Comparison of ENCODE assay signal across 9 mouse cellular contexts in genomic region chr17:87444763-87445162, GRCm38 (mm10). TPM values are rescaled to one million over a fixed set of nuclear protein-coding genes. Genes with fewer than 3 reads are reported as not detected.
A peak's percentile ranks its signal among the peaks of the same experiment; 100 is the strongest.
DNase-seq lines count a peak whose midpoint lies in the region; ATAC-seq lines count a peak whose summit lies in the region.
"Had no signal": no experiment of that assay in that cellular context is flagged by ENCODE, and none has a peak within 500 bp of the region (broad histone marks: within the 10 kb centered on the region; RNA-seq: fewer than 3 reads in every experiment).

No protein-coding gene starts in this region.

- peaks cover 6% of the 10 kb centered on the region; the same call in 1 of the 2 replicates for H3K36me3 ChIP-seq in heart, embryonic 16.5 days (ENCODE audit: control insufficient read depth, insufficient read depth)
- peaks cover 43% of the 10 kb centered on the region for H3K36me3 ChIP-seq in embryonic facial prominence, embryonic 10.5 days (replicated peaks)
- no peaks in the 10 kb centered on the region; the same call in 1 of the 2 replicates for H3K36me3 ChIP-seq in hindbrain, embryonic 16.5 days (ENCODE audit: control insufficient read depth, insufficient read depth, low read length)
- H3K36me3 ChIP-seq in midbrain, embryonic 14.5 days (ENCODE audit: control insufficient read depth, insufficient read depth, low read length) = 0 out of 2 replicates have a peak, but pooled peaks cover 3% of the 10 kb centered on the region

- ATAC-seq in heart, embryonic 16.5 days (replicated peaks; ENCODE audit: extremely low read depth, insufficient read depth, low FRiP score) = no peak
- no peak for ATAC-seq in hindbrain, embryonic 16.5 days
- ATAC-seq in midbrain, embryonic 14.5 days (ENCODE audit: low FRiP score, low TSS enrichment) = no peak

- 32% methylated on average over 4 of the region's 4 CpGs for WGBS in heart, embryonic 16.5 days
- whole genome bisulfite sequencing in embryonic facial prominence, embryonic 10.5 days = 61% methylated on average over 4 of the region's 4 CpGs
- WGBS in hindbrain, embryonic 16.5 days = 41% methylated on average over 4 of the region's 4 CpGs
- WGBS in midbrain, embryonic 14.5 days = 49% methylated on average over 4 of the region's 4 CpGs

- intact Hi-C loops in heart, postnatal 36 days (cut with DNase I) = loop anchor here (1.0 to 5.0 kb wide), 2 partner anchors 67 to 86 kb away; no protein-coding TSS in a partner anchor

- no peaks in the 10 kb centered on the region for H3K27me3 ChIP-seq in heart, embryonic 16.5 days (ENCODE audit: control insufficient read depth, insufficient read depth, low read length)
- 0 out of 2 replicates have a peak, but pooled peaks cover 6% of the 10 kb centered on the region for H3K27me3 ChIP-seq in embryonic facial prominence, embryonic 10.5 days (replicated peaks; ENCODE audit: low read depth, poor library complexity, severe bottlenecking)
- H3K27me3 ChIP-seq in hindbrain, embryonic 16.5 days (replicated peaks; ENCODE audit: control insufficient read depth, insufficient read depth, low read length) = no peaks in the 10 kb centered on the region
- H3K27me3 ChIP-seq in midbrain, embryonic 14.5 days (ENCODE audit: control insufficient read depth, insufficient read depth, low read length) = no peaks in the 10 kb centered on the region

- peak overlapping the region; percentile 60 for H3K4me2 ChIP-seq in heart, embryonic 16.5 days (ENCODE audit: low read depth, low read length)
- peak overlapping the region; percentile 81 for H3K4me2 ChIP-seq in hindbrain, embryonic 16.5 days (ENCODE audit: low read length)
- H3K4me2 ChIP-seq in midbrain, embryonic 14.5 days (ENCODE audit: low read length) = peak overlapping the region; percentile 89

- H3K27ac ChIP-seq in heart, embryonic 16.5 days (ENCODE audit: low read length) = no peak overlapping the region
- no peak overlapping the region for H3K27ac ChIP-seq in embryonic facial prominence, embryonic 10.5 days (replicated peaks)
- H3K27ac ChIP-seq in hindbrain, embryonic 16.5 days (ENCODE audit: low read depth, low read length) = no peak overlapping the region
- no peak overlapping the region for H3K27ac ChIP-seq in midbrain, embryonic 14.5 days (replicated peaks; ENCODE audit: low read depth, low read length)

- peak overlapping the region; percentile 54; the same call in 1 of the 2 replicates for H3K9ac ChIP-seq in heart, embryonic 16.5 days (ENCODE audit: low read length)
- H3K9ac ChIP-seq in hindbrain, embryonic 16.5 days (ENCODE audit: low read depth, low read length) = peak overlapping the region; percentile 47; the same call in 1 of the 2 replicates
- peak overlapping the region; percentile 21; the same call in 1 of the 2 replicates for H3K9ac ChIP-seq in midbrain, embryonic 14.5 days (replicated peaks; ENCODE audit: low read length)

- peaks cover 32% of the 10 kb centered on the region for H3K4me1 ChIP-seq in heart, embryonic 16.5 days (ENCODE audit: control insufficient read depth, insufficient read depth, low read length)
- peaks cover 47% of the 10 kb centered on the region for H3K4me1 ChIP-seq in embryonic facial prominence, embryonic 10.5 days
- H3K4me1 ChIP-seq in hindbrain, embryonic 16.5 days (ENCODE audit: control insufficient read depth, insufficient read depth, low read depth, low read length) = peaks cover 45% of the 10 kb centered on the region
- peaks cover 44% of the 10 kb centered on the region for H3K4me1 ChIP-seq in midbrain, embryonic 14.5 days (ENCODE audit: control insufficient read depth, insufficient read depth, low read length)

- DNase-seq in heart, postnatal 36 days = no peak
- no peak for DNase-seq in embryonic facial prominence, embryonic 10.5 days (ENCODE audit: low spot score)
- DNase-seq in midbrain, embryonic 14.5 days = no peak
- DNase-seq in left cerebral cortex, adult 9 months (ENCODE audit: low spot score in 2 of 2) = no peak
- DNase-seq in spleen, postnatal 36 days (ENCODE audit: low spot score in 2 of 2) = no peak
- no peak for DNase-seq in adrenal gland, postnatal 14 days

- peak overlapping the region; percentile 44 for H3K4me3 ChIP-seq in heart, embryonic 16.5 days (ENCODE audit: low read length)
- H3K4me3 ChIP-seq in embryonic facial prominence, embryonic 10.5 days = peak overlapping the region; percentile 92
- H3K4me3 ChIP-seq in hindbrain, embryonic 16.5 days (ENCODE audit: low read length) = peak overlapping the region; percentile 44
- H3K4me3 ChIP-seq in midbrain, embryonic 14.5 days (replicated peaks; ENCODE audit: low read depth, low read length) = peak overlapping the region; percentile 37

- no peaks in the 10 kb centered on the region for H3K9me3 ChIP-seq in heart, embryonic 16.5 days (replicated peaks; ENCODE audit: control insufficient read depth, low read length)
- no peaks in the 10 kb centered on the region for H3K9me3 ChIP-seq in embryonic facial prominence, embryonic 10.5 days
- H3K9me3 ChIP-seq in hindbrain, embryonic 16.5 days (ENCODE audit: control insufficient read depth, low read length) = no peaks in the 10 kb centered on the region
- H3K9me3 ChIP-seq in midbrain, embryonic 14.5 days (ENCODE audit: control insufficient read depth, low read length) = no peaks in the 10 kb centered on the region

RNA-seq across cellular contexts. Expression of gene Calm2, which starts 2.0 kb away (rescaled TPM):
- polyA plus RNA-seq in heart, embryonic 16.5 days (2015; fragmentation: Nextera tagmentation; extraction: Ambion mirVana) = 540 and 580 TPM in 2 replicates
- total RNA-seq in heart, postnatal 36 days (2021) = 100 to 1,000 TPM; 133 to 154 TPM
- 1,075 and 1,119 TPM in 2 replicates for polyA plus RNA-seq in embryonic facial prominence, embryonic 10.5 days (2016; fragmentation: Nextera tagmentation; extraction: Ambion mirVana)
- 2,782 and 3,155 TPM in 2 replicates for polyA plus RNA-seq in hindbrain, embryonic 16.5 days (2015; fragmentation: Nextera tagmentation; extraction: Ambion mirVana)
- polyA plus RNA-seq in midbrain, embryonic 14.5 days (2014; fragmentation: Nextera tagmentation; extraction: Ambion mirVana) = 1,972 and 2,214 TPM in 2 replicates
- 430 and 435 TPM in 2 replicates for total RNA-seq in adrenal gland, postnatal 14 days (2021)

RNA-seq across cellular contexts. Expression of gene Stpg4, which starts 17.2 kb away (rescaled TPM):
- not detected in 2 replicates for polyA plus RNA-seq in heart, embryonic 16.5 days (2015; fragmentation: Nextera tagmentation; extraction: Ambion mirVana)
- not detected for total RNA-seq in heart, postnatal 36 days (2021)
- not detected in 2 replicates for polyA plus RNA-seq in embryonic facial prominence, embryonic 10.5 days (2016; fragmentation: Nextera tagmentation; extraction: Ambion mirVana)
- polyA plus RNA-seq in hindbrain, embryonic 16.5 days (2015; fragmentation: Nextera tagmentation; extraction: Ambion mirVana) = 0.19 TPM in 1 of 2 replicates, not detected in the other
- polyA plus RNA-seq in midbrain, embryonic 14.5 days (2014; fragmentation: Nextera tagmentation; extraction: Ambion mirVana) = not detected in 2 replicates
- total RNA-seq in adrenal gland, postnatal 14 days (2021) = not detected in 2 replicates
- total RNA-seq: MEL had no signal

Comparison
In these comparisons a context has a peak if more than half of its experiments do, and no peak if none do; other contexts are left out.
1. H3K4me3 ChIP-seq: peak in every context shown above with its lines; median percentile 92 in embryonic facial prominence, embryonic 10.5 days; 44 in heart, embryonic 16.5 days; 44 in hindbrain, embryonic 16.5 days; 37 in midbrain, embryonic 14.5 days.